Mouse (Mus musculus): ENCODE results near the gene Plpp7.

DNA sequence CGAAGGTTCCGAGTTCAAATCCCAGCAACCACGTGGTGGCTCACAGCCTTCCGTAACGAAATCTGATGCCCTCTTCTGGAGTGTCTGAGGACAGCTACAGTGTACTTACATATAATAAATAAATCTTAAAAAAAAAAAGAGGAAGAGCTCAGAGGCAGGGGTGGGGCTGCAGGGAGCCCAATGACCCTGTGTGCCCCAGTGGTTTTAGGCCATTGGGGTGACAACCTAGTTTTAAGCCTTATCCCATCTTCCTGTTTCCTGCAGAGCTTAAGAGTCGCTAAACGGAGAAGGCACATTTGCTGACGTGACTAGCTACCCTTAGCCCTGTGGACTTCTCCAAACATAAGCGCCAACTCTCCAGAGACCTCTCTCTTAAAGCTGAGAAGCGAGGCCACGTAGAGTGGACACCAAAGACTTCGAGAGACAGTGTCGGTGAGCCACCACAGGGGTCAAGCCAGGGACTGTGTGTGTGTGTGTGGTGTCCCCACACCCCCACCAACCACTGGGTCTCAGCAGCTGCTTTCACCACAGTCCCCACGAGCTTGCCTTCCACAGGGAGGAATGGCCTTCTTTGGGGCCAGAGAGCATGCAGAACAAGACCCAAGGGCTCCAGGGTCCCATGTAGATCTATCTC lies 13.9 kb upstream of the Plpp7 start:
- no peak for TF ChIP-seq CTCF (IDR thresholded peaks at IDR 0.05; ENCODE audit: insufficient read depth, low read length)
- TF ChIP-seq POLR2A (IDR thresholded peaks at IDR 0.05; ENCODE audit: borderline replicate concordance, extremely low read depth, low read depth, low read length), result no peak

Data from lung, adult 2 months (tissue).